Mouse (Mus musculus) liver, embryonic 14.5 days (tissue): ENCODE data around the gene Cpd.

Experiments
- CTCF ChIP-seq: IDR thresholded peaks from 2 replicates; pipeline ENCODE4 v1.5.1; 2016; ENCODE audit warnings: antibody characterized with exemption, low read depth, control low read depth
- EP300 ChIP-seq: IDR thresholded peaks from 2 replicates; pipeline ENCODE4 v1.6.1; 2016; ENCODE audit warnings: antibody characterized with exemption, low read depth

- TF ChIP-seq CTCF: no peak
- TF ChIP-seq EP300: no peak
These were observed 29.2 kb downstream of the Cpd start for GRCm38 (mm10) chr11:76817664-76818063.
